Mouse (Mus musculus) MEL (cell line): ENCODE data around the gene Sult2a7.

Source experiments
- CHD2 ChIP-seq: IDR thresholded peaks from 2 replicates; pipeline ENCODE4 v1.6.1; 2011; ENCODE audit warnings: low read length, improper control_type of control experiment
- HCFC1 ChIP-seq: IDR thresholded peaks from 2 replicates; pipeline ENCODE4 v1.6.1; 2012; ENCODE audit warnings: low read depth, mild to moderate bottlenecking, inconsistent platforms, low read length, improper control_type of control experiment, moderate library complexity
- POLR2A ChIP-seq, 2 experiments: IDR thresholded peaks; 2 replicates each; pipeline ENCODE4 v1.6.1; 2011 to 2012; ENCODE audit warnings: low read length in 2 of 2, mild to moderate bottlenecking in 2 of 2, control low read depth in 1 of 2, improper control_type of control experiment in 1 of 2, low read depth in 1 of 2, moderate library complexity in 1 of 2; ENCODE audit not compliant: control insufficient read depth in 1 of 2, insufficient read depth in 1 of 2, poor library complexity in 1 of 2
- USF1 ChIP-seq: IDR thresholded peaks from 2 replicates; pipeline ENCODE4 v1.6.1; 2014; ENCODE audit warnings: low read depth, mild to moderate bottlenecking, inconsistent platforms, low read length, improper control_type of control experiment, moderate library complexity

DNA sequence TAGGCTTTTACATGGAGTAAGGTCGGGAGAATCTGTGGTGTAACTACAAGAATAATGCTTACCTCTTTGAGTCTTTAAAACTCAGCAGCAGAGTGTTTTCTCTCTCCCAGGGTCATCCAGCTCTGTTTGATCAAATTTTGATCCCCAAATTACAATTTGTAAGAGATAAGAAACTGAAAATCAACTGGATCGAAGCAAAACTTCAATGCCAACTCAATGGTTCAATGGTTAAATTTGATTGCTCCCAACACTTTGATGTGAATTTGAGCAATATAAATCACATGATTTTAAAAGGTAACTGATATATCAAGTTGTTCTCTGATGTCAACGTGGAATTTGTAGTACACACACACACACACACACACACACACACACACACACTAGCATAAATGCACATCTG is 47.5 kb downstream of the Sult2a7 start, which contains the start of gene Sult2a8:
- no peak for TF ChIP-seq HCFC1
- no peak for TF ChIP-seq POLR2A (IDR thresholded peaks at IDR 0.05; ENCODE audit: control insufficient read depth in 1 of 2, insufficient read depth in 1 of 2, low read depth in 1 of 2, low read length in 2 of 2, poor library complexity in 1 of 2)
- TF ChIP-seq CHD2, result no peak
- no peak for TF ChIP-seq USF1
